Mouse (Mus musculus): Measurements from ENCODE around the gene Klc3.

GRCm38 (mm10) chr7:19420121-19420520 lies 16.2 kb upstream of the Klc3 start:
- TF ChIP-seq CTCF (IDR thresholded peaks at IDR 0.05; ENCODE audit: borderline replicate concordance, extremely low read depth, insufficient read depth, insufficient read length) (no peak), POLR2A (IDR thresholded peaks at IDR 0.05; ENCODE audit: borderline replicate concordance, extremely low read depth, insufficient read depth, insufficient read length, poor library complexity, severe bottlenecking) (no peak)
